ENCODE assay signal across 7 mouse cellular contexts in the genomic region with DNA sequence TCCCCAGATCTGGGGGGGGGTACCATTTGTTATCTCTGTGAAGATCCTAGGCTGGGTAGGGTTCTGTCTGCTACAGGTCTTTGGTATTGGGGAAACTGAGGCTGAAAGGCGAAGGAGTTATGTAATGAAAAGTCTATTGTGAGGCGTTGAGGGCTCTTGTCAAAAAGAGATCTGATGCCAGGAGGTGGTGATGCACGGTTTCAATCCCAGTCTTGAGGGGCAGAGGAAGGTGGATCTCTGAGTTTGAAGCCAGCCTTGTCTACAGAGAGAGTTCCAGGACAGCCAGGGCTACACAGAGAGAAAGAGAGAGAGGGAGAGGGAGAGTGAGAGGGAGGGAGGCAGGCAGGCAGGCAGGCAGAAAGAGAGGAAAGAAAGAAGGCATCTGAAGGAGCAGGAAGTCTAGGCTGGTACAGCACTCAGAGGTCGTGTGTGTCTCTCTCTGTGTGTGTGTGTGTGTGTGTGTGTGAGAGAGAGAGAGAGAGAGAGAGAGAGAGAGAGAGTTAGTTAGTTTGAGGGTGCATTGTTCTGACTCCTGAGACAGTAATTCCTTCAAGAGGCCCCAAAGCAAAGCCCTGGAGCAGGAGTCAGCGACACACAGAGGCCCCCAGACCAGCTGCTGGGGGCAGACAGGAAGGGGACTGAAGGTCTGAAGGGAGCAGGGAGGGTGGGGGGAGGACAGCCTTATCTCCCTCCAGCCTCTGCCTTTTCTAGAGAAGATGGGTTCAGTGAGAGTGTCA. TPM values are rescaled to one million over a fixed set of nuclear protein-coding genes. Genes with fewer than 3 reads are reported as not detected.
DNase-seq lines count a peak whose midpoint lies in the region; ATAC-seq and TF ChIP-seq lines count a peak whose summit lies in the region.

No protein-coding gene starts in this region.

- ATAC-seq in lung, embryonic 15.5 days (ENCODE audit: borderline replicate concordance, extremely low read depth, low FRiP score, low TSS enrichment): no peak
- ATAC-seq in embryonic facial prominence, embryonic 15.5 days (ENCODE audit: insufficient number of reproducible peaks, low FRiP score, low TSS enrichment, low read depth): no peak
- no peak for ATAC-seq in intestine, embryonic 16.5 days

- no peak for TF ChIP-seq CTCF in olfactory bulb, adult 2 months (IDR thresholded peaks at IDR 0.05; ENCODE audit: insufficient read depth, low read depth, low read length)

- DNase-seq in lung, postnatal 14 days: no peak
- no peak for DNase-seq in ovary, postnatal 36 days (ENCODE audit: low spot score)
- DNase-seq in layer of hippocampus, adult 11-12 months (ENCODE audit: low spot score): no peak

- WGBS in lung, embryonic 15.5 days: 29% methylated on average over 5 of the region's 5 CpGs
- 33% methylated on average over 5 of the region's 5 CpGs for WGBS in embryonic facial prominence, embryonic 15.5 days
- WGBS in intestine, embryonic 16.5 days: 42% methylated on average over 5 of the region's 5 CpGs
- WGBS in olfactory bulb, adult 2 months: 23% methylated on average over 5 of the region's 5 CpGs

- no peak overlapping the region for H3K4me3 ChIP-seq in lung, embryonic 15.5 days
- H3K4me3 ChIP-seq in embryonic facial prominence, embryonic 15.5 days (replicated peaks): peak overlapping the region; percentile 7; the same call in 1 of the 2 replicates
- no peak overlapping the region for H3K4me3 ChIP-seq in intestine, embryonic 16.5 days (ENCODE audit: low read length)
- no peak overlapping the region for H3K4me3 ChIP-seq in olfactory bulb, adult 2 months (ENCODE audit: insufficient read depth, low read depth, low read length)

- H3K27me3 ChIP-seq in lung, embryonic 15.5 days: no peaks in the 10 kb centered on the region
- H3K27me3 ChIP-seq in embryonic facial prominence, embryonic 15.5 days: no peaks in the 10 kb centered on the region
- no peaks in the 10 kb centered on the region for H3K27me3 ChIP-seq in intestine, embryonic 16.5 days (replicated peaks; ENCODE audit: control insufficient read depth, insufficient read depth, low read length)

- no peak overlapping the region for H3K9ac ChIP-seq in lung, embryonic 15.5 days
- no peak overlapping the region for H3K9ac ChIP-seq in embryonic facial prominence, embryonic 15.5 days
- peak overlapping the region; percentile 93; the same call in 1 of the 2 replicates for H3K9ac ChIP-seq in intestine, embryonic 16.5 days (ENCODE audit: low read depth, low read length)

- H3K4me1 ChIP-seq in lung, embryonic 15.5 days: peaks cover 73% of the 10 kb centered on the region
- H3K4me1 ChIP-seq in embryonic facial prominence, embryonic 15.5 days: peaks cover 86% of the 10 kb centered on the region
- H3K4me1 ChIP-seq in intestine, embryonic 16.5 days (ENCODE audit: control insufficient read depth, insufficient read depth, low read length): peaks cover 77% of the 10 kb centered on the region
- H3K4me1 ChIP-seq in olfactory bulb, adult 2 months (ENCODE audit: control insufficient read depth, insufficient read depth, low read length): peaks cover 69% of the 10 kb centered on the region

- TF ChIP-seq POLR2A in olfactory bulb, adult 2 months (IDR thresholded peaks at IDR 0.05; ENCODE audit: insufficient read depth, low read depth, low read length): no peak

- peak overlapping the region; percentile 5; the same call in 1 of the 2 replicates for H3K4me2 ChIP-seq in lung, embryonic 15.5 days
- peak overlapping the region; percentile 95; the same call in 1 of the 2 replicates for H3K4me2 ChIP-seq in embryonic facial prominence, embryonic 15.5 days (replicated peaks)
- no peak overlapping the region for H3K4me2 ChIP-seq in intestine, embryonic 16.5 days (ENCODE audit: low read depth, low read length)

- 0 out of 2 replicates have a peak overlapping the region, but pooled peaks have one; percentile 8 for H3K27ac ChIP-seq in lung, embryonic 15.5 days
- H3K27ac ChIP-seq in embryonic facial prominence, embryonic 15.5 days (replicated peaks): no peak overlapping the region; the same call in 1 of the 2 replicates
- peak overlapping the region; percentile 38; the same call in 1 of the 2 replicates for H3K27ac ChIP-seq in intestine, embryonic 16.5 days (ENCODE audit: low read length)
- peak overlapping the region; percentile 84 for H3K27ac ChIP-seq in olfactory bulb, adult 2 months (ENCODE audit: insufficient read depth, low read depth, low read length)

- no peaks in the 10 kb centered on the region for H3K36me3 ChIP-seq in lung, embryonic 15.5 days
- no peaks in the 10 kb centered on the region for H3K36me3 ChIP-seq in embryonic facial prominence, embryonic 15.5 days
- no peaks in the 10 kb centered on the region for H3K36me3 ChIP-seq in intestine, embryonic 16.5 days (ENCODE audit: control insufficient read depth, insufficient read depth, low read length)

- no peaks in the 10 kb centered on the region for H3K9me3 ChIP-seq in lung, embryonic 15.5 days
- H3K9me3 ChIP-seq in embryonic facial prominence, embryonic 15.5 days (replicated peaks): no peaks in the 10 kb centered on the region
- H3K9me3 ChIP-seq in intestine, embryonic 16.5 days (ENCODE audit: control insufficient read depth, low read length): no peaks in the 10 kb centered on the region

RNA-seq across cellular contexts. Expression of a gene that starts 4.4 kb away (rescaled TPM):
- polyA plus RNA-seq in lung, embryonic 15.5 days (2015; fragmentation: Nextera tagmentation; extraction: Ambion mirVana): 16.7 and 20.4 TPM in 2 replicates
- 31.0 and 31.1 TPM in 2 replicates for polyA plus RNA-seq in embryonic facial prominence, embryonic 15.5 days (2015; fragmentation: Nextera tagmentation; extraction: Ambion mirVana)
- polyA plus RNA-seq in intestine, embryonic 16.5 days (2015; fragmentation: Nextera tagmentation; extraction: Ambion mirVana): 13.7 and 23.2 TPM in 2 replicates
- 460 TPM in 1 of 2 replicates, not detected in the other for polyA plus RNA-seq in olfactory bulb, adult 2 months (2012; ENCODE audit: insufficient read depth, insufficient read length, low replicate concordance, missing spikeins)
